ENCODE assay signal across 22 mouse cellular contexts in the genomic region with DNA sequence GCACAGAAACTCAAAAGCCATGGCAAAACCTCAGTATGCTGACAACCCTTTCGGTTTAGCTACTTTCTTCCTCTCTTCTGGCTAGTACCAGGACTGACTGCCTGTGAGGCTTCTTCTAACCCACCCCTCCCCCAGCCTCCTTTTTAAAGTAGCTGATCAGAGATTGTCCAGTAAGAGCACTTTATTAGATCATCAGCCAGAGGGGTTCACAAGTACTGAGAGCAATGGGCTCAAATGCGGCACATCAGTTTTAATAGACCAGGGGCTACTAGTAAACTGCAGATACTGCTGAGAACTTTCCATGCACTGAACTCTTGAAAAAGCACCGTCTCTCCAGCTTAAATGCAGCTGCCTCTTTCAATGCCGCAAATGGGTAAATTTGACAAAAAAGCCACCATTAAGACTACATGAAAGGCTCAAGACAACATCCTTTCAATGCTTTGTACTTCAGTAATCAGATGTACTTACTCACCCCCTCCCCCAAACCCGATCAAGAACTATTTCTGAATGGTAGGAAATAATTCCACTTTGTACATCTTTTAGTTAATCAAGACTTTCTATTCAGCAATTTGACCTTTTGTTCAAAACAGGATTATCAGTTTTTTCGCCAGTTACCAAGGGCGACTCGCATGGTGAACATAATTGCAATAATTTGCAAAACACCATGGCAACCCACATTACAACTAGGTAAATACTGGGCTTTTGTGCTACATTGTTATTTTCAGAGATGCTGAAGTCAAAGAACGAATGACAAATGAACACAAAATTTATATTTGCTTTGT.
DNase-seq lines count a peak whose midpoint lies in the region; ATAC-seq and TF ChIP-seq lines count a peak whose summit lies in the region.
"Had no signal": no experiment of that assay in that cellular context is flagged by ENCODE, and none has a peak within 500 bp of the region (broad histone marks: within the 10 kb centered on the region; RNA-seq: fewer than 3 reads in every experiment).

No protein-coding gene starts in this region.

- 49% methylated on average over 9 of the region's 9 CpGs for WGBS in hindbrain, postnatal 0 days
- 47% methylated on average over 9 of the region's 9 CpGs for WGBS in hindbrain, embryonic 16.5 days
- 29% methylated on average over 9 of the region's 9 CpGs for WGBS in forebrain, embryonic 16.5 days

- no peaks in the 10 kb centered on the region for H3K4me1 ChIP-seq in hindbrain, postnatal 0 days (ENCODE audit: insufficient read depth, low read length)
- no peaks in the 10 kb centered on the region for H3K4me1 ChIP-seq in hindbrain, embryonic 16.5 days (ENCODE audit: control insufficient read depth, insufficient read depth, low read depth, low read length)
- peaks cover 5% of the 10 kb centered on the region; the same call in 1 of the 2 replicates for H3K4me1 ChIP-seq in forebrain, embryonic 16.5 days (replicated peaks; ENCODE audit: control insufficient read depth, insufficient read depth, low read length)
- H3K4me1 ChIP-seq: limb, embryonic 12.5 days; liver, embryonic 13.5 days; lung, embryonic 15.5 days had no signal

- no peaks in the 10 kb centered on the region for H3K36me3 ChIP-seq in hindbrain, postnatal 0 days (ENCODE audit: insufficient read depth, low read length)
- H3K36me3 ChIP-seq in hindbrain, embryonic 16.5 days (ENCODE audit: control insufficient read depth, insufficient read depth, low read length): no peaks in the 10 kb centered on the region
- no peaks in the 10 kb centered on the region for H3K36me3 ChIP-seq in forebrain, embryonic 16.5 days (ENCODE audit: control insufficient read depth, insufficient read depth)
- H3K36me3 ChIP-seq: limb, embryonic 12.5 days; liver, embryonic 13.5 days; lung, embryonic 15.5 days had no signal

- H3K4me3 ChIP-seq in hindbrain, postnatal 0 days (ENCODE audit: low read length): no peak overlapping the region
- H3K4me3 ChIP-seq in hindbrain, embryonic 16.5 days (ENCODE audit: low read length): no peak overlapping the region
- H3K4me3 ChIP-seq in forebrain, embryonic 16.5 days (replicated peaks; ENCODE audit: low read length): no peak overlapping the region
- H3K4me3 ChIP-seq: left cerebral cortex, adult 2 months; limb, embryonic 12.5 days; liver, embryonic 13.5 days; lung, embryonic 15.5 days had no signal

- no peak overlapping the region for H3K4me2 ChIP-seq in hindbrain, postnatal 0 days (ENCODE audit: low read depth, low read length)
- H3K4me2 ChIP-seq in hindbrain, embryonic 16.5 days (ENCODE audit: low read length): no peak overlapping the region
- peak overlapping the region; percentile 16; the same call in 1 of the 2 replicates for H3K4me2 ChIP-seq in forebrain, embryonic 16.5 days (ENCODE audit: low read length)
- H3K4me2 ChIP-seq: heart, embryonic 11.5 days; limb, embryonic 12.5 days; liver, embryonic 13.5 days; lung, embryonic 15.5 days had no signal

- no peak overlapping the region for H3K9ac ChIP-seq in hindbrain, postnatal 0 days (replicated peaks; ENCODE audit: low read length)
- H3K9ac ChIP-seq in hindbrain, embryonic 16.5 days (ENCODE audit: low read depth, low read length): no peak overlapping the region
- H3K9ac ChIP-seq in forebrain, embryonic 16.5 days (replicated peaks; ENCODE audit: low read depth, low read length): no peak overlapping the region
- H3K9ac ChIP-seq: limb, embryonic 12.5 days; liver, embryonic 13.5 days; lung, embryonic 15.5 days had no signal

- no peak for ATAC-seq in hindbrain, postnatal 0 days
- ATAC-seq in hindbrain, embryonic 16.5 days: no peak
- peak; percentile 85 for ATAC-seq in forebrain, embryonic 16.5 days
- ATAC-seq: activated CD4-positive, CD25-positive, alpha-beta regulatory T cell, adult 4 months; Patski had no signal

- H3K27me3 ChIP-seq in hindbrain, postnatal 0 days (ENCODE audit: insufficient read depth, low read length): no peaks in the 10 kb centered on the region
- no peaks in the 10 kb centered on the region for H3K27me3 ChIP-seq in hindbrain, embryonic 16.5 days (replicated peaks; ENCODE audit: control insufficient read depth, insufficient read depth, low read length)
- no peaks in the 10 kb centered on the region for H3K27me3 ChIP-seq in forebrain, embryonic 16.5 days (replicated peaks; ENCODE audit: control insufficient read depth, insufficient read depth, low read length)
- H3K27me3 ChIP-seq: limb, embryonic 12.5 days; liver, embryonic 13.5 days; lung, embryonic 15.5 days had no signal

- no peaks in the 10 kb centered on the region for H3K9me3 ChIP-seq in hindbrain, postnatal 0 days (ENCODE audit: low read length)
- no peaks in the 10 kb centered on the region for H3K9me3 ChIP-seq in hindbrain, embryonic 16.5 days (ENCODE audit: control insufficient read depth, low read length)
- no peaks in the 10 kb centered on the region for H3K9me3 ChIP-seq in forebrain, embryonic 16.5 days (ENCODE audit: control insufficient read depth, low read length)
- H3K9me3 ChIP-seq: limb, embryonic 12.5 days; liver, embryonic 13.5 days; lung, embryonic 15.5 days had no signal

- H3K27ac ChIP-seq in hindbrain, postnatal 0 days: no peak overlapping the region
- no peak overlapping the region for H3K27ac ChIP-seq in hindbrain, embryonic 16.5 days (ENCODE audit: low read depth, low read length)
- 0 out of 2 replicates have a peak overlapping the region, but pooled peaks have one; percentile 3 for H3K27ac ChIP-seq in forebrain, embryonic 16.5 days (ENCODE audit: low read length)
- H3K27ac ChIP-seq: left cerebral cortex, adult 2 months; limb, embryonic 12.5 days; liver, embryonic 13.5 days; lung, embryonic 15.5 days had no signal

- TF ChIP-seq CTCF in hindbrain, postnatal 0 days (IDR thresholded peaks at IDR 0.05; ENCODE audit: low read depth): no peak

- peak; percentile 2 for DNase-seq in hindbrain, postnatal 0 days (ENCODE audit: low spot score)
- peak; percentile 9 for DNase-seq in brain, adult 2 months (ENCODE audit: low read depth, low spot score)
- peak; percentile 21 for DNase-seq in embryo, embryonic 11 days
- DNase-seq in adrenal gland, postnatal 4 days (ENCODE audit: low spot score in 2 of 2): no peak
- no peak for DNase-seq in lung, postnatal 36 days
- DNase-seq: adrenal gland, postnatal 14 days; B cell, adult 2 months; cerebellum, adult 8-10 months; gastrocnemius, postnatal 14 days; heart, postnatal 14 days; kidney, adult 8-10 months; liver, embryonic 13.5 days; right cerebral cortex, adult 18-20 months; thymus, postnatal 4 days had no signal

Comparison
In these comparisons a context has a peak if more than half of its experiments do, and no peak if none do; other contexts are left out.
1. DNase-seq: peak in hindbrain, postnatal 0 days (single experiment), brain, adult 2 months (single experiment) and embryo, embryonic 11 days (single experiment); none in adrenal gland, postnatal 4 days (0 of 2) and lung, postnatal 36 days (single experiment).